Mouse (Mus musculus) spleen, adult 12 weeks (tissue): Measurements from ENCODE around the gene Rusc2.

Source experiments
- DNase-seq: peaks from one replicate; pipeline ENCODE4 v3.0.0; 2022; ENCODE audit warnings: low spot score

The Rusc2 gene

DNA sequence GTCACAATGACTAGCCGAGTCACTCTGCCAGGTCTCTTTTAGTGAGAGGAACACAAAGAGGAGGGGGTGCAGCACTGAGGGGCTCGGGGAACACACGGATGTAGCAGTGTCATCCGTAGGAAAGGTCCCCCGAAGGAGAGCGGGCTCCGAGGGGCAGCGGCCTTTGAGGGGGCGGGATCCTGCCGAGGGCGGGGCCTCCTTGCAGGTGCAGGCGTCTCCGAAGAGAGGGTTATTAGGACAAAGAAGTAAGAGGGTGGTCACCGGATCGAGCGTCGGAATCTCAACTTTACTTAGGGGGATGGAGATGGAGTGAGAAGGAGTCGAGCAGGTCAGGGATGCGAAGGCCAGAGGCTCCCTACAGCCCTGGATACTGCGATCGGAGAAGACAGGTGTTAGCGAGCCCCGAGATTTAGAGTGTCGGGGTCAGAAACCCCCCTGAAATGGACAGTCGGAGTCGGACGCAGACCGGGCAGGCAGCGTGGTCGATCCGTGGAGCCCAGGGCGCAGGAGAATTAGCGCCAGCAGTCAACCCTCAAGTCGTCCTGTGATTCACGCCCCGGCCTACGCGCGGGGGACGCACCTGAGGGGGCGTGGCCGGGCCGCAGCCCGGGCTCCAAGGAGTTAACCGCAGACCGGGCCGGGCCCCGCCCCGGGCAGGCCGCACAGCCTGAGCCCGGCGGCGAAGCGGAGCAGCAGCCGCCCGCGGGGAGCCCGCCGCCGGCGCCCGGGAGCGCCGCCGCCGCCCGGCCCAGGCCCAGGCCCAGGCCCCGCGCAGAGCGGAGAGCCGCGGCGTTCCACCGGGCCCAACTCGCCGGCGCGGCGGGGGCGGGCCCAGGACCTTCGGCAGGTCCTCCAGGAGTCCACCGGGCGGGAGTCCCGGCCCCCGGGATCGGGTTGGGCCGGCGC, 60.9 kb downstream of the Rusc2 start:
- DNase-seq = peak; percentile 65

DNA sequence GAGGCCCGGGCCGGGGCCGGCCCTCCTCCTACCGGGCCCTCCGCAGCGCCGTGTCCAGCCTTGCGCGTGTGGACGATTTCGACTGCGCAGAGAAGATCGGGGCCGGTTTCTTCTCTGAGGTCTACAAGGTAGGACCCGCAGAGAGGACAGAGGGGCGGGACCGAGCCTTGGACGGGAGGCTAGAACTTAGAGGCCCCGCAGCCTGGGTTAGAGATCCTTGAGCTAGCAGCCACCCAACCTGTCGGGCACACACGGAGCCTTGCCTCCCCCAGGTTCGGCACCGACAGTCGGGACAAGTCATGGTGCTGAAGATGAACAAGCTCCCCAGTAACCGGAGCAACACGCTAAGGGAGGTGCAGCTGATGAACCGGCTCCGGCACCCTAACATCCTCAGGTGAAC, 61.7 kb downstream of the Rusc2 start:
- DNase-seq = no peak

DNA sequence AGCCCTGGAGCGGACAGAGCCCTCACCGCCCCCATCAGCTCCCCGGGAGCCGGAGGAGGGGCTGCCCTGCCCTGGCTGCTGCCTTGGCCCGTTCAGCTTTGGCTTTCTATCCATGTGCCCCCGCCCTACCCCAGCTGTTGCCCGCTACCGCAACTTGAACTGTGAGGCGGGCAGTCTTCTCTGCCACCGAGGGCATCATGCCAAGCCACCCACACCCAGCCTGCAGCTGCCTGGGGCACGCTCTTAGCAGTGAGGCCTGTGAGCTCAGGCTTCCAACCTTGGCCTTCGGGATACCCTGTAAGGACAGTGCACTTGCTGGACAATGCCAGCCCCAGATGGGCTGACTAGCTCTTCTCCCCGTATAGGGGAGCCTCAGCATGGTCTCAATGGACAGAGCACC, 65.5 kb downstream of the Rusc2 start:
- no peak for DNase-seq

DNA sequence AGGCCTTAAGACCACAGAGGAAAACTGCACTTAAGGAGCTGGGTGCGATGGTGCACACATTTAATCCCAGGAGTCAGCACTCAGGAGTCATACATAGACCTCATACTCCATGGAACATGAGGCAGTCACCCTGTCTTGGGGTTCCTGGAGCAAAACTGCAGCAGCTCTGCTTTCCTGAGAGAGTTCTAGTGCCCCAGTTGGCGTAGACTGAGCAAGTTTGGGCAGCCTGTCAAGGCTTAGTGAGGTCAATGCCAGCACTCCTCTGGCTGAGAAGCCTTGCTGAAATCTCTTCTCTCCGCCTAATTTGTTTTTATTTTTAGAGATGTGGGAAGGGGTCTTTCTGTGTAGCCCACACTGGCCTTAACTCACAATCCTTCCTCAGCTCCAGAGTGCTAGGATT, 66.8 kb downstream of the Rusc2 start:
- DNase-seq = no peak

DNA sequence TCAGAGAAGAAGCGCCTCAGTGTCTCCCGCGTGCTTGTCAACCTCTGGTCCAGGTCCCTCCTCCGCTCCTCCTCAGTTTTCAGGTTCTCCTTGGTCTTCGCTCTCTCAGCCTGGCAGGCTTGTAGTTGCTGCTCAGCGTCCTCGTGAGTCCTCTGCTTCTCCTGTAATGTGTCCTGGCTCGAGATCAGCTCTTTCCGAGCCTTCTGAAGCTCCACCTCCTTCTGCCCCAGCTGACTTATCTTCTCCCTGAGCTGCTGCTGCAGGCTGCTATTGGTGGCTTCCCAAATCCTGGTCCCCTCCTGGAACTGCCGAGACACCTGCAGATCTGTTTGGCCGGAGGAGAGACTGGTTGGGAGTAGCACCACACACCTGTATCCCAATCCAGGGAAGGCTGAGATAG, 70.5 kb downstream of the Rusc2 start:
- no peak for DNase-seq

DNA sequence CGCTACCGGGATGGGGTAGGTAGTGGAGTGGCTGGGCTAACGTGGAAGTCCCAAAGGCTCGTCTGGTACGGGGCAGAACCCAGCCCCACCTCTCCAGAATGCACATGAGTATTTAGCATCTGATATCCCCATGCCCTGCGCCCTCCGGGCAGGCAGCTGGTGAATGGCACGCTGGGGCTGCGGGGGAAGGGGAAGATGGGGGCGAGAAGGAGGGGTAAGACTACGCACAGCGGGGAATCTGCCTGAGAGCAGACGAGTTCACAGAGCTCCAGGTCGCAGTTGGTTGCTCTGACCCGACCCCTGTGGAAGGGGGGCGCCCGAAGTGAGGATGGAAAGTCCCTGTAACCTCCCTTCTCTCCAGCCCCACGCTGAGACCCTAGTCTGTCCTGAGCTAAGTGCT, 71.6 kb downstream of the Rusc2 start:
- no peak for DNase-seq

DNA sequence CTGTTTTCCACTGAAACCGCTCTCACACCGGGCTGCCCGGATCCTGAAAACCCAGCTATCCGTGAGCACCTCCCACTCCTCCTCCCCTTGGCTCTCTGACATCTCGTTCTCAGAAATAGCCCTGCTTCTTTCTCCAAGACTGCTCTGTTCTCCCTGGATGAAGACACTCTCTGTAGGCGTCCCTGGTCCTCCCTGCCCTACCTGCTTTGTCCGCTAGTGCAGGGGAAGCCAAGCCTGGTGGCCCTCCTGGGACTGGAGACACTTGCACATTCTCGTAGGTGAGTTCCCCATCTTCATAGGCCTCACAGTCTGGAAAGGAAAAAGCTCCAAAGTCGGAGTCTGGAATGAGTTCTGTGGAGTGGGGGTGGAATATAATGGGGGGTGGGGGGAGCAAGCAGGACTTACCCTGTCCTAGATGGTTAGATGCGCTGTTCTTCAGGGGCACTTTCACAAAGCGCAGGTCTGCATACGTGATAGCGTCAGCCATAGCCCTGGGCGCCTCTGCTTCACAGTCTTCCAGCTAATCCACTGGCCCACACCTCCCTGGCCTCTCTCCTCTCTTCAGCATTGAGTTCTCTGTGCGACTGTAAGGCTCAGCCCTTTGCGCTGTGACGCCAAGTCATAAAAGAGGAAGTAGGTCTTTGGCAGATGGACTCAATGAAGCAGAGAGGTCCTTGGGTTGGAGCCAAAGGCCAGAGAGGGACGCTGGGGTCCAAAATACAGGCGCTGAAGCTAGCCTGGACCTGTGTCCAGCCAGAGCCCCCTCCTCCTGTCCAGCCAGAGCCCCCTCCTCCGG, 72.5 kb downstream of the Rusc2 start, which contains the start of gene Cd72:
Gene Cd72 (minus strand): TSS at position 588 of the 796 bp plus-strand sequence.
- peak; percentile 43 for DNase-seq

DNA sequence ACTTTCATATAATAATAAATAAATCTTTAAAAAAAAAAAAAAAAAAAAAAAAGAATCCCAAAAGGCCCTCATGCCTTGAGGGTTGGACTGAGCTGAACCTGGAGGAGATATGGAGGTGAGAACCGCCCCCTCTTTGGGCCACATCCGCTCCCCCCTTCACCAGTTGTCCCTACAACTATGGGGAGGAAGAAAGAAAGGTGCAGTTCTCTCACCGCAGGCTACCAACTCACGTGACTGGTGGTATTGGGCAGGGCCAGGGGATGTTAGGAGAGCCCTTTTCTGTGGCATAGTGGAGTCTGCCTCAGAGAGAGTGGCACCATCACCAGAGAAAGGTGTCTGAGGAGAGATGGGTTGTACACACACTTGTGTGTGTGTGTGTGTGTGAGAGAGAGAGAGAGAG, 74.7 kb downstream of the Rusc2 start:
- peak; percentile 44 for DNase-seq

DNA sequence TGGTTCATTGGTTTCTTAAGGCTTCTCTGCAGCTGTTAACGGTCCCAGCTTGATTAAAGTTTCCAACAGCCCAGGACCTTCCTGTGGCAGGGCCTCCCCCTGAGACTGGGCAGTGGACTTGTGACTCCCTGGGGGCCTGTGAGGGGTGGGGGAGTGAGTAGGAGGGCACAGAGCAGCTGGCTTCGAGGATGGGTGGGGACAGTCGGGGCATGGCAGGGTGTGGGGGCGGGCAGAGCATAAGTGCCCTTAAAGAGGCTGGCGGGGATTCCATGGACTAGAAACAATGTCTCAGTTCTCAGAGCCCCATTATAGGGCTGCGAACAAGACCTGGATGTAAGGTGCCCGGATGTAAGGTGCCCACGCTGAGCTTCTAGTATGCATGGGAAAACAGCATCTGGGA, 75.3 kb downstream of the Rusc2 start:
- no peak for DNase-seq

DNA sequence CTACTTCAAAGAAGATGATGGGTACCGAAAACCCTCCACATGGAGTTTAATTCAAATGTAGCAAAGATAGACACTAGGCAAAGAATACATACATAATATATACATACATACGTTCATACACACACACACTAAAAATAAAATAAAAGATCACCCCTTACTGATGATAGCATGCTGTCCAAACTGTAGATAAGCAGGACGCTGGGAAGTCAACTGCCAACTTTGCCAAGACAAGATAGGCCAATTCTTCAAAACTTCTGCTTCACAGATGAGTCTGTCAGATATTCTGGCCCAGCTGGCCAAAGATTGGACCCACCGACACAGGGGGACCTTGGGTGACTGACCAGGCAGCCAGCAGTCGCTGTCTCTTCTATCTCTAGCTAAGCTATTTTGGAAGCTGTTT, 81.3 kb downstream of the Rusc2 start:
- DNase-seq = no peak

DNA sequence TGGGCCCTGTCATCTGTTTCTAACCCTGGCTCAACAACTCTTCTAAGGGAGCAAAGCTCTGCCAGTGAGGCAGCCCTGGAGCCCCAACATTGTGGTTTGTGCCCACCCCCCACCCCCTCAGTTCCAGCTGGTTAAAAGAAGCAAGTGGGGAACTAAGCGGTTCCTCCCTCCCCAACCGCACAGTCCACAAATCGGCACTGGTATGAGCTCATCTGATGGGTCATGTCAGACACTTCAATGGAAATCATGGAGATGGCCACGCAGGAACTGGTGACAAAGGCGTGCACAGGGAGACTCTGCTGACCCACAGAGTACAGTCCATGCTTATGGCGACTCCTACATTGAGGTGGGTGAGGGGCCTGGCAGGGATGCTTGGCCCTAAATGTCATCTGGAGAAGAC, 84.2 kb downstream of the Rusc2 start:
- DNase-seq = no peak

DNA sequence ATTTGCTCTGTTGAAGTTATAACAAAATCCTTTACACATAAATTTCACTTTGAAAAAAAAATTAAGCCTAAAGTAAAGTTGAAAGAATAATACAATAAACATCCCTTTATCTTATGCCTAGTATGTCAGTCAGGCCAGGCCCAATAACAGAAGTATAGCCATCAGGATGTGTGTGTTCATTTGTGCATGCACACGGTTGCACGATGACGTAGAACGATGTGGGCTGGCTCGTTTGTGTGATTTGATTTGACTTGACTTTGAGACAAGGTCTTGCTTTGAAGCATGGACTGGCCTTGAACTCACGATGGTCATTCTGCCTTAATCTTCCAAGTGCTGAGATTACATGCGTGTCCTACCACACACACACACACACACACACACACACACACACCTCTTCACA, 85.1 kb downstream of the Rusc2 start:
- DNase-seq = no peak

DNA sequence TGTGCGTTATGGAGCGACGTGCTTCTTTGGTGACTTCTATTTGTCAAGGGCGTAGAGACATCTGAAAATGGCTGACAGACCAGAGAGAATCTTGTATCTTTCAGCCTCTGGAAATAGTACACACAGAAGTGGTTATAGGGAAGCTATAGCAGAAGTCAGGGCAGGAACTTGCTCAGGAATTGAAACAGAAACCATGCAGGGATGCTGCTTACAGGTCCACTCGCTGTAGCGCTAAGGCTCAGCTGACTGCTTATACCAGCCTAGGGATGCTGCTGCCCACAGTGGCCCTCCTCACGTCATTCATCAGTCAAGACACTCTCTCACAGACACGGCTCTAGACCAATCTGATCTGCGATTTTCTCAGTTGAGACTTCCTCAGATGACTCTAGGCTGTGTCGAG, 88.5 kb downstream of the Rusc2 start:
- DNase-seq = no peak

DNA sequence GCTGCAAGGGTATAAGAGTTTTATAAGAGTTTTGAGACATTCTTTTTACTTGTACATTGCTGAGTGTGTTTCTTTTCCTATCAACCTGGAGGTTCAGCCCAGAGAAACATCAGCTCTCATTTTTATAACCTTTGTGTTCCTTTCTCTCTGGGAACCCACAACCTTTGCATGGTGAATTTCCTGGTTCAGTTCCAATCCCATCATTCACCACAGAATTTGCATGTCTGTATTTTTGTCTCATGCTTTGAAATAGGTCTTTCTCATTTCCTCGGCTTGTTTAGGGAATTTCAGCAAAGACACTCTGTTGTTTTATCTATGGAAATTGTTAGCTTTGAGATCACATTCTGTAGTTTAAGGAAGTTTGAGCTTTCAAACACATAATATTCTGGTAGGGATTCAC, 91.9 kb downstream of the Rusc2 start:
- DNase-seq = no peak

DNA sequence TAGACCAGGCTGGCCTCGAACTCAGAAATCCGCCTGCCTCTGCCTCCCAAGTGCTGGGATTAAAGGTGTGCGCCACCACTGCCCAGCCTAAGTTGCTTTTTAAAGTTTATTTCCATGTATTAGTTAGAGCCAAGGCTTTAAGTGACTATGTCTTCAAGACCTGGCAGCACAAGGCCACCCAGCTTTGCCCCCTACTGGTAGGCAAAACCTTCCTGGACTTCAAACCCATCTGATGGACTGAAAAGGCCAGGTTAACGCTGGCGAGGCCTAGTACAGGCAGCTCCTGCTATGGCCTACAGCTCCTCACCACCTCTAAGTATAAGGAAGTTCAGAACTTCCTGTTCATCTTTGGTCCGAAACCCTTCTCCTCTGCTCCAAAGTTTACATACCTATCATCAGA, 94.8 kb downstream of the Rusc2 start:
- no peak for DNase-seq
